Mouse (Mus musculus) liver, adult 2 months (tissue): Measurements from ENCODE around the gene Pam16. TPM values are rescaled to one million over a fixed set of nuclear protein-coding genes. Genes with fewer than 3 reads are reported as not detected.

Source experiments
- DNase-seq: peaks from one replicate; pipeline ENCODE4 v3.0.0-alpha.2; 2011; ENCODE audit warnings: low read depth, low spot score; ENCODE audit errors: extremely low read depth
- H3K27ac ChIP-seq: fragments of 200-500 bp; replicated peaks from 2 replicates; pipeline ENCODE4 v1.5.1; 2012; ENCODE audit warnings: low read depth, mild to moderate bottlenecking, control low read depth, inconsistent platforms, low read length; ENCODE audit not compliant: insufficient read depth
- H3K27me3 ChIP-seq: fragments of 200-500 bp; 2 replicates; pipeline ENCODE4 v1.6.1; 2012; ENCODE audit warnings: mild to moderate bottlenecking, moderate library complexity, low read length, inconsistent platforms; ENCODE audit not compliant: control insufficient read depth, insufficient read depth
- H3K36me3 ChIP-seq: fragments of 200-500 bp; 2 replicates; pipeline ENCODE4 v1.6.1; 2012; ENCODE audit warnings: low read length, inconsistent platforms; ENCODE audit not compliant: control insufficient read depth, insufficient read depth
- H3K4me1 ChIP-seq: fragments of 200-500 bp; 2 replicates; pipeline ENCODE4 v1.6.1; 2011; ENCODE audit warnings: low read length; ENCODE audit not compliant: control insufficient read depth, insufficient read depth
- H3K4me3 ChIP-seq: fragments of 200-500 bp; 2 replicates; pipeline ENCODE4 v1.5.1; 2011; ENCODE audit warnings: low read depth, mild to moderate bottlenecking, control low read depth, low read length, moderate library complexity; ENCODE audit not compliant: insufficient read depth
- H3K79me2 ChIP-seq: fragments of 200-500 bp; 2 replicates; pipeline ENCODE4 v1.6.1; 2012; ENCODE audit warnings: inconsistent platforms, mild to moderate bottlenecking, low read length, moderate library complexity; ENCODE audit not compliant: control insufficient read depth, insufficient read depth
- H3K9ac ChIP-seq: fragments of 200-500 bp; 2 replicates; pipeline ENCODE4 v1.6.1; 2012; ENCODE audit warnings: low read depth, mild to moderate bottlenecking, control low read depth, inconsistent platforms, low read length
- CTCF ChIP-seq: fragments of 200-500 bp; IDR thresholded peaks from 2 replicates; pipeline ENCODE4 v1.5.1; 2011; ENCODE audit warnings: low read depth, low read length, control low read depth
- POLR2A ChIP-seq: fragments of 200-500 bp; IDR thresholded peaks from 2 replicates; pipeline ENCODE4 v1.6.1; 2011; ENCODE audit warnings: low read length, control low read depth; ENCODE audit not compliant: insufficient read depth; ENCODE audit errors: extremely low read depth
- WGBS: fragments of 180-500 bp; shearing (Covaris S2); methylation state at CpG from one replicate; pipeline ENCODE4 v1.1.7; 2018; 5-methylcytosine and 5-hydroxymethylcytosine counted together
- polyA plus RNA-seq: library from polyadenylated mRNA; depleted of rRNA; stranded (reverse); fragments of >200 nt; gene quantifications from 2 replicates; pipeline ENCODE4 v1.2.3, GENCODE M21; 2012
- total RNA-seq: library from RNA; depleted of rRNA; stranded (reverse); fragments of >200 nt; gene quantifications from 2 replicates; pipeline ENCODE4 v1.2.3, GENCODE M21; 2014

Gene Pam16
- total and polyA plus RNA-seq, 2 experiments, result 10.8 to 41.7 TPM

DNA sequence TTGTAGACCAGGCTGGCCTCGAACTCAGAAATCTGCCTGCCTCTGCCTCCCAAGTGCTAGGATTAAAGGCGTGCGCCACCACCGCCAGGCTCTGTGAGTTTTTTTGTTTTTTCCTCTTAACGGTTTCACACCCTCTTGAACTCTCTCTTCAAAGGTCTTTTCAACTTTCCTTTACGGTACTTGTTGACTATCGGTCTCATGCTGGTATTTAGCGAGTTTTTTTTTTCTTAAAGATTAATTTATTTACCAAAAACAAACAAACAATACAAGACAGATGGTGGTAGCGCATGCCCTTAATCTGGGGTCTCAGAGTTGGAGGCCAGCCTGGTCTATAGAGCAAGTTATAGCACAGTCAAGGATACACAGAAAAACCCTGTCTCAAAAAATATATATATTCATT lies 34.6 kb downstream of the Pam16 start:
- DNase-seq, result peak; percentile 38
- no peaks in the 10 kb centered on the region for H3K79me2 ChIP-seq
- TF ChIP-seq POLR2A, result no peak
- no peak for TF ChIP-seq CTCF
- H3K27me3 ChIP-seq, result 0 out of 2 replicates have a peak, but pooled peaks cover 5% of the 10 kb centered on the region
- H3K4me1 ChIP-seq, result peaks cover 10% of the 10 kb centered on the region
- 95% methylated on average over 9 of the region's 9 CpGs for WGBS
- no peak overlapping the region for H3K27ac ChIP-seq
- no peaks in the 10 kb centered on the region for H3K36me3 ChIP-seq
- H3K4me3 ChIP-seq, result no peak overlapping the region
- H3K9ac ChIP-seq, result no peak overlapping the region

DNA sequence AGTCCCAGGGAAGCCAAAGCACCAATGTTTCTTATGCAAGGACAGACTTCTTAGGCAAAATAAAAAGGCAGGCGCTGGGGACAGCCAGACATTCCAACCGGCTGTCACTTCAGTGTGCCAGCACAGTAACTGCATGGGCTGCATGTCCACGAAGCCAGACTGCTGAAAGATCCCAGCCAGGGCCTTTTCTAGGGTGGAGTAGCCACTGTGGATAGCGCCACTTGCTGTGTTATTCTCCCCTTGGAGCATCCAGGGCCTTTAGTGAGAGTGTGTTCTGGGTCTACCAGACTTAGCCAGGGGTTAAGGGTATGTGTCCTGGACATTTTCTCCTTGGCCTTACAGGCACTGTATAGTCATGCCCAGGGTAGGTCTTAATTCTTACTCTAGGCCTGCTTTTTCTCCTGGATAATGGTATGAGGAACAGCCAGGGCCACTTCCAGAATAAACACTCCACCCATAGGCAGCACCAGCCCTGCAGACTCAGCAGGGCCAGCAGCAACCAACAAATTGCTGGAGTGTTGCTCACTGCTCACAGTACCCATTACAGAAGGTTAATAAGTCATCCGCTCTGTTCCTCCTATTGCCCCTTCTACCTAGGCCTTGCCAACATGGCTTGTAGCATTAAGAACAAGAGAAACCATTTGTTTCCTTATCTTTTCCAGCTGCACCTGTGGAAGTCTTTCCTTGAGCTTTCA lies 37.1 kb downstream of the Pam16 start:
- no peak overlapping the region for H3K27ac ChIP-seq
- no peak overlapping the region for H3K9ac ChIP-seq
- H3K36me3 ChIP-seq, result no peaks in the 10 kb centered on the region
- no peaks in the 10 kb centered on the region for H3K79me2 ChIP-seq
- DNase-seq, result no peak
- 84% methylated on average over 5 of the region's 5 CpGs for WGBS
- TF ChIP-seq CTCF (no peak), POLR2A (no peak)
- no peaks in the 10 kb centered on the region for H3K27me3 ChIP-seq
- peaks cover 5% of the 10 kb centered on the region for H3K4me1 ChIP-seq
- H3K4me3 ChIP-seq, result no peak overlapping the region

GRCm38 (mm10) chr16:4586531-4587123 lies 38.2 kb downstream of the Pam16 start:
- Histone ChIP-seq H3K79me2 (no peaks in the 10 kb centered on the region), H3K9ac (peak overlapping the region; percentile 67), H3K27me3 (no peaks in the 10 kb centered on the region), H3K4me1 (peaks cover 5% of the 10 kb centered on the region), H3K4me3 (peak overlapping the region; percentile 51), H3K27ac (peak overlapping the region; percentile 46), H3K36me3 (no peaks in the 10 kb centered on the region)
- peak; percentile 92 for DNase-seq
- 0 out of 2 replicates have a peak, but pooled peaks have one; percentile 18 for TF ChIP-seq POLR2A
- no peak for TF ChIP-seq CTCF
- 1% methylated on average over 43 of the region's 43 CpGs for WGBS

DNA sequence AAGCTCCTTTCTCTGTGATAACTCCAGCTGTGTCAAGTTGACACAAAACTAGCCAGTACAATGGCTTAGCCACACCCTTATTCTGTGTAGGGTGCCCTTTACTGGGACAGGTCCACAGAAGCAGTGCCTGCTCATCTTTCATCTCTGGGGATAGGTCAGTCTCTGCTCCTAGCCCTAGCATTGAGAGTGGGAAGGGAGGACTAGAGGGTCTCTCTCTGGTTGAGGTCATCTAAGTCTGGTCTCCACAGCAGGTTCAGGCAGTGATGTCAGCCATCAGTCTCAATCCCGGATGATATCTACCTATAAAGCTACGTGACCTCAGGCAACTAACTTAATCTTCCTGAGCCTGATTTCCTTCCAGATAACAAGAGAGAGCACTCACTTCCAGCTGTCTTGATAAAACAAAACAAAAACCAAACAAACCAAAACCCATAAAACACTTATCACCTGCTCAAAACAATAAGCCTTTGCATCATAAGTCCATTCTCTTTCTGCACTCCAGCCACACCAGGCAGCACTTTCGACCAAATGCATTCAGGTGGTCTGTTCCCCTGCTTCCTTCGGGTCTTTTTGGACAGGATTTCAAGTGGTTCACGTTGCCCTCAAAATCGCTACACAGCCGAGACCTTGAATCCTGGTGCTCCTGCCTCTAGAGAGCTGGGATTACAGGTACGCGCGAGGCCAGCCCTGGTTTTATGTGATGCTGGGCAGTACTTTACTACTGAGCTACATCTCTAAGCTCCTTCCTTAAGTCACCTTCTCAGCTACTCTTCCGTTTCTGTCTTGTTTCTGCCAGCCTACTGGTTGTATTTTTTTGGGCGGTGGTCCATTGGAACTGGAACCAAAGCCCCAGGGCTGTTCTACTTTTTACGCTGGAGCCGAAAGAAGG lies 38.9 kb downstream of the Pam16 start:
- no peaks in the 10 kb centered on the region for H3K36me3 ChIP-seq
- H3K79me2 ChIP-seq, result no peaks in the 10 kb centered on the region
- peak overlapping the region; percentile 45 for H3K9ac ChIP-seq
- H3K4me3 ChIP-seq, result peak overlapping the region; percentile 40
- TF ChIP-seq CTCF, result no peak
- DNase-seq, result no peak
- H3K27me3 ChIP-seq, result no peaks in the 10 kb centered on the region
- H3K4me1 ChIP-seq, result peaks cover 5% of the 10 kb centered on the region
- H3K27ac ChIP-seq, result 0 out of 2 replicates have a peak overlapping the region, but pooled peaks have one; percentile 3
- WGBS, result 9% methylated on average over 14 of the region's 14 CpGs

GRCm38 (mm10) chr16:4584438-4584837 lies 40.4 kb downstream of the Pam16 start:
- no peaks in the 10 kb centered on the region for H3K36me3 ChIP-seq
- no peak overlapping the region for H3K27ac ChIP-seq
- WGBS, result 73% methylated on average over 5 of the region's 5 CpGs
- no peak for TF ChIP-seq POLR2A
- TF ChIP-seq CTCF, result no peak
- H3K27me3 ChIP-seq, result no peaks in the 10 kb centered on the region
- H3K4me1 ChIP-seq, result peaks cover 5% of the 10 kb centered on the region
- no peak for DNase-seq
- H3K79me2 ChIP-seq, result no peaks in the 10 kb centered on the region
- H3K9ac ChIP-seq, result no peak overlapping the region
- H3K4me3 ChIP-seq, result no peak overlapping the region
